Mouse (Mus musculus) stomach, embryonic 15.5 days (tissue): ENCODE measurements around the gene Fbxl20. TPM values are rescaled to one million over a fixed set of nuclear protein-coding genes. Genes with fewer than 3 reads are reported as not detected.

Experiments used
- ATAC-seq: fragments of 200-750 bp; cut with Nextera tagmentation; 2 replicates; pipeline ENCODE4 v1.8.0; 2017; ENCODE audit warnings: low read depth, moderate number of reproducible peaks, moderate TSS enrichment; ENCODE audit not compliant: insufficient read depth, low FRiP score
- H3K27ac ChIP-seq: fragments of 300-500 bp; sonication (generic); 2 replicates; pipeline ENCODE4 v1.5.1; 2015; ENCODE audit warnings: mild to moderate bottlenecking, inconsistent platforms
- H3K27me3 ChIP-seq: fragments of 300-500 bp; sonication (generic); replicated peaks from 2 replicates; pipeline ENCODE4 v1.6.1; 2015; ENCODE audit warnings: inconsistent platforms
- H3K36me3 ChIP-seq: fragments of 300-500 bp; sonication (generic); 2 replicates; pipeline ENCODE4 v1.6.1; 2015; ENCODE audit warnings: inconsistent platforms
- H3K4me1 ChIP-seq: fragments of 300-500 bp; sonication (generic); 2 replicates; pipeline ENCODE4 v1.6.1; 2015; ENCODE audit warnings: inconsistent platforms
- H3K4me2 ChIP-seq: fragments of 300-500 bp; sonication (generic); 2 replicates; pipeline ENCODE4 v1.6.1; 2015; ENCODE audit warnings: mild to moderate bottlenecking, inconsistent platforms
- H3K4me3 ChIP-seq: fragments of 300-500 bp; sonication (generic); replicated peaks from 2 replicates; pipeline ENCODE4 v1.5.1; 2015; ENCODE audit warnings: inconsistent platforms
- H3K9ac ChIP-seq: fragments of 300-500 bp; sonication (generic); 2 replicates; pipeline ENCODE4 v1.6.1; 2015; ENCODE audit warnings: inconsistent platforms
- H3K9me3 ChIP-seq: fragments of 300-500 bp; sonication (generic); 2 replicates; pipeline ENCODE4 v1.6.1; 2016; ENCODE audit warnings: inconsistent platforms
- WGBS: fragments of 180-500 bp; shearing (Covaris S2); methylation state at CpG from one replicate; pipeline ENCODE4 v1.1.7; 2015; 5-methylcytosine and 5-hydroxymethylcytosine counted together
- polyA plus RNA-seq: library from polyadenylated mRNA; unstranded; fragments of >200 nt; fragmentation: Nextera tagmentation; extraction: Ambion mirVana; gene quantifications from 2 replicates; pipeline ENCODE4 v1.2.1, GENCODE M21; 2015

The Fbxl20 gene
- polyA plus RNA-seq, 1 experiment from 2014 or later = 17.3 TPM

GRCm38 (mm10) chr11:98145856-98146255, 4.3 kb downstream of the Fbxl20 start:
- H3K9me3 ChIP-seq = no peaks in the 10 kb centered on the region
- H3K36me3 ChIP-seq = peaks cover 4% of the 10 kb centered on the region; the same call in 1 of the 2 replicates
- no peaks in the 10 kb centered on the region for H3K27me3 ChIP-seq
- peaks cover 5% of the 10 kb centered on the region; the same call in 1 of the 2 replicates for H3K4me1 ChIP-seq
- no peak overlapping the region for H3K9ac ChIP-seq
- H3K4me3 ChIP-seq = no peak overlapping the region
- WGBS = 83% methylated on average over 7 of the region's 7 CpGs
- H3K27ac ChIP-seq = no peak overlapping the region
- no peak overlapping the region for H3K4me2 ChIP-seq
- ATAC-seq = no peak

DNA sequence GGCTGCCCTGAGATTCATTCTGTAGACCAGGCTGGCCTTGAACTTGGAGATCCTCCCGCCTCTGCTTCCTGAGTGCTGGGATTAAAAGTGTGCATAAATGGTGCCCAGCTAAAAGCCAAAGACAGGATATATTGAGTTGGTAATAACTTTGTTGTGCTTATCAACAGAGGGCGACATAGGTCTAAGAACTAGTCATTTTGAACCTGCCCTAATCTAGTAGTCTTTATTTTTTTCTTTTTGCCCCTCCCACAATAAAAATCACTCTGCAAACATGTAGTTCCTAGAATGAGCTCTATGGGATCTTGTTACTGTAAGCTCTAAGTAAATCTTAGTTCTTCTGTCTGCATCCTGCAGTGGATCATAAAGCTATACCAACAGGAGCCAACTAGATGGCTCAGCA, 7.7 kb downstream of the Fbxl20 start:
- peaks cover 4% of the 10 kb centered on the region; the same call in 1 of the 2 replicates for H3K36me3 ChIP-seq
- no peaks in the 10 kb centered on the region for H3K4me1 ChIP-seq
- 91% methylated on average over 2 of the region's 2 CpGs for WGBS
- H3K9ac ChIP-seq = no peak overlapping the region
- no peaks in the 10 kb centered on the region for H3K27me3 ChIP-seq
- no peaks in the 10 kb centered on the region for H3K9me3 ChIP-seq
- ATAC-seq = no peak
- H3K4me3 ChIP-seq = no peak overlapping the region
- H3K27ac ChIP-seq = no peak overlapping the region
- no peak overlapping the region for H3K4me2 ChIP-seq

- Histone ChIP-seq H3K4me2 (no peak overlapping the region), H3K27ac (no peak overlapping the region), H3K9me3 (no peaks in the 10 kb centered on the region), H3K4me3 (no peak overlapping the region), H3K27me3 (no peaks in the 10 kb centered on the region), H3K9ac (no peak overlapping the region), H3K4me1 (no peaks in the 10 kb centered on the region), H3K36me3 (no peaks in the 10 kb centered on the region)
- 76% methylated on average over 7 of the region's 7 CpGs for WGBS
- ATAC-seq = no peak
These were observed 11.3 kb downstream of the Fbxl20 start for GRCm38 (mm10) chr11:98138894-98139293.

DNA sequence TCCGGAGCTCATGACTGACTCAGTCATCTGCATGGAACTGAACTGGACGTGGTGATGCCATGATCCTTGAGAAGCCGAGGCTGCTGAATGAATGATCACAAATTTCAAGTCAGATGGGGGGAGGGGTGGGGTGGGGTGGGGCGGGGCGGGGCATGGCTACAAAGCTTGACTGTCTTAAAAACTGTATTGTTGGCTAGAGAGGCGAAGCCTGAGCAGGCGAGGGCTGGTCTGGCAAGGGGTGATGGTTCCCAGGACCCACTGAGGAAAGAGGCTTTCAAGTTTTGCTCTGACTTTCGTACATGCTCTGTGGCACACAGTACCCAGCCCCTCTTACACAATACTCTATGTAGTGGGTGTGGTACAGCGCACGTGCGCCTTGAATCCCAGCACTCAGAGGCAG, 12.4 kb downstream of the Fbxl20 start:
- Histone ChIP-seq H3K27ac (no peak overlapping the region), H3K9me3 (no peaks in the 10 kb centered on the region), H3K4me1 (no peaks in the 10 kb centered on the region), H3K27me3 (no peaks in the 10 kb centered on the region), H3K4me2 (no peak overlapping the region), H3K4me3 (no peak overlapping the region), H3K36me3 (no peaks in the 10 kb centered on the region), H3K9ac (no peak overlapping the region)
- no peak for ATAC-seq
- 86% methylated on average over 11 of the region's 11 CpGs for WGBS

- H3K4me3 ChIP-seq = no peak overlapping the region
- no peaks in the 10 kb centered on the region for H3K27me3 ChIP-seq
- H3K4me2 ChIP-seq = no peak overlapping the region
- H3K36me3 ChIP-seq = no peaks in the 10 kb centered on the region
- no peaks in the 10 kb centered on the region for H3K9me3 ChIP-seq
- no peak overlapping the region for H3K27ac ChIP-seq
- no peak overlapping the region for H3K9ac ChIP-seq
- ATAC-seq = no peak
- H3K4me1 ChIP-seq = no peaks in the 10 kb centered on the region
- 66% methylated on average over 4 of the region's 4 CpGs for WGBS
These were observed 15.3 kb downstream of the Fbxl20 start for GRCm38 (mm10) chr11:98134951-98135350.

DNA sequence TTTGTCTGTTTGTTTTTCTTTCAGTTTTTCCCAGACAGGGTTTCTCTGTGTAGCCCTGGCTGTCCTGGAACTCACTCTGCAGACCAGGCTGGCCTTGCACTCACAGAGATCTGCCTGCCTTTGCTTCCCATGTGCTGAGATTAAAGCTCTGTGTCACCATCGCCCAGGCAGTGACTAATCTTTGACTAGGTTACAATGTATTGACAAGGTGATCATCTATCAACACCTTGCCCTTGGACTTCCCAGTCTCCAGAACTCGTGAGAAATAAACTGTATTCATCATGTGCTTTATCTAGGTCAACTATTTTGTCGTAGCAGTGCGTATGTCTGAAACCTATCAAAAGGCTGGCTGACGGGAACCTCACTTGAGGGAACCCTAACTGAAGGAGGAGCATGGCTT, 26.8 kb downstream of the Fbxl20 start:
- H3K27ac ChIP-seq = no peak overlapping the region
- no peaks in the 10 kb centered on the region for H3K36me3 ChIP-seq
- H3K4me1 ChIP-seq = no peaks in the 10 kb centered on the region
- no peak for ATAC-seq
- H3K4me3 ChIP-seq = no peak overlapping the region
- WGBS = 80% methylated on average over 5 of the region's 5 CpGs
- no peak overlapping the region for H3K9ac ChIP-seq
- no peaks in the 10 kb centered on the region for H3K27me3 ChIP-seq
- no peak overlapping the region for H3K4me2 ChIP-seq
- H3K9me3 ChIP-seq = no peaks in the 10 kb centered on the region

- Histone ChIP-seq H3K36me3 (no peaks in the 10 kb centered on the region; the same call in 1 of the 2 replicates), H3K27me3 (no peaks in the 10 kb centered on the region), H3K27ac (no peak overlapping the region), H3K4me2 (no peak overlapping the region), H3K4me1 (no peaks in the 10 kb centered on the region), H3K4me3 (no peak overlapping the region), H3K9me3 (no peaks in the 10 kb centered on the region), H3K9ac (no peak overlapping the region)
- 92% methylated on average over 1 of the region's 1 CpGs for WGBS
- no peak for ATAC-seq
These were observed 35.8 kb downstream of the Fbxl20 start for GRCm38 (mm10) chr11:98114363-98114762.

DNA sequence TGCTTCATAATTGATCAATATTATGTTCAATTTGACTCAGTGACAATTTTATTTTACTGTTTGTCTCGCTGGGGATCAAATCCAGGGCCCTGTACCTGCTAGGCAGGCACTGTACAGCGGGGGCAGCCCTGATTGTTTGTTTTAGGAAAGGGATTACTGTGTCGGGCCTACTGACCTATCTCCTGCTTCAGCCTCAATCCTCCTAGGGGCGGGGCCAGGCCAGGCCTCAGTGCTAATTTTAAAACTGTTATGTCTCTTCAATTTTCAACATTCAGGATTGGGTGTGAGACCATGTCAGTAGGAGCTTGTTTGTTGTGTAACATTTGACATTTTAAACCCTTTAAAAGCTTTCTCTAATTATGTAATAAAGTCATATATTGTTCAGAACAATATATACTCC, 36.7 kb downstream of the Fbxl20 start:
- Histone ChIP-seq H3K36me3 (no peaks in the 10 kb centered on the region; the same call in 1 of the 2 replicates), H3K4me3 (no peak overlapping the region), H3K4me1 (no peaks in the 10 kb centered on the region), H3K9me3 (no peaks in the 10 kb centered on the region), H3K9ac (no peak overlapping the region), H3K4me2 (no peak overlapping the region), H3K27ac (no peak overlapping the region), H3K27me3 (no peaks in the 10 kb centered on the region)
- ATAC-seq = no peak
- 57% methylated on average over 4 of the region's 4 CpGs for WGBS

DNA sequence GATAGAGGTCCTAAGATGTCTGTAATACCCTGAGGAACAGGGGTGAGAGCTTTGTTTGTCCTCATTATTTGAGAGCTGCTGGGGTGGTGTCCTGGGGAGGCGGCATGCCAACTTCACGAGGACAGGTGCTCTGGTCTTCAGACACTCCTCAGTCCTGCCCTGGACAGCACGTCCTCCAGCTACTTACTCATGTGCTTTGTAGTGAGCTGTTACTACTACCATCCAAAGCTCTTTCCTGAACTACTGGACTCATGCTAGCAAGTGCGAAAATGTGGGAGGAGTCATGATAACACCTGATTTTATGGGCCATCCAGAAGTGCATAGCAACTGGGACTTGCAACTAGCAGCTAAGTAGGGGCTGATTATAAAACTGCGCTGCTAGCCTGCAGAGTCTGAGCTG, 40.5 kb downstream of the Fbxl20 start:
- Histone ChIP-seq H3K36me3 (peaks cover 8% of the 10 kb centered on the region), H3K4me1 (no peaks in the 10 kb centered on the region), H3K4me3 (no peak overlapping the region), H3K4me2 (no peak overlapping the region), H3K27ac (no peak overlapping the region), H3K9me3 (no peaks in the 10 kb centered on the region), H3K27me3 (no peaks in the 10 kb centered on the region), H3K9ac (no peak overlapping the region)
- 85% methylated on average over 5 of the region's 5 CpGs for WGBS
- no peak for ATAC-seq

DNA sequence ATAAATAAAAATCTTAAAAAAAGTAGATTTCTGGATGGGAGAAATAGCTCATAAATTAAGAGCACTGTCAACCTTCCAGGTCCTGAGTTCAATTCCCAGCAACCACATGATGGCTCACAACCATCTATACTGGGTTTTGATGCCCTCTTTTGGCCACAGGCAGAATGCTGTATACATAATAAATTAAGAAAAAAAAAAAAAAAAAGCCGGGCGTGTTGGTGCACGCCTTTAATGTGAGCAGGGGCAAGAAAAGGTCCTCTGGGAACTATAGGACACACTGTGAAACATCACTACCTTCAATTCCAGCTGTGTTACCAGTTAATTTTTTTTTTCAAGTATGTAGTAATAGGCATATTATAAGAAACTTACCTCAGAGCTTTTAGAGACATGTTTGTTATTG, 48.9 kb downstream of the Fbxl20 start:
- Histone ChIP-seq H3K27me3 (no peaks in the 10 kb centered on the region), H3K27ac (no peak overlapping the region), H3K9me3 (no peaks in the 10 kb centered on the region), H3K4me2 (no peak overlapping the region), H3K4me3 (no peak overlapping the region), H3K4me1 (no peaks in the 10 kb centered on the region), H3K9ac (no peak overlapping the region), H3K36me3 (peaks cover 8% of the 10 kb centered on the region)
- WGBS = 88% methylated on average over 3 of the region's 3 CpGs
- ATAC-seq = no peak

DNA sequence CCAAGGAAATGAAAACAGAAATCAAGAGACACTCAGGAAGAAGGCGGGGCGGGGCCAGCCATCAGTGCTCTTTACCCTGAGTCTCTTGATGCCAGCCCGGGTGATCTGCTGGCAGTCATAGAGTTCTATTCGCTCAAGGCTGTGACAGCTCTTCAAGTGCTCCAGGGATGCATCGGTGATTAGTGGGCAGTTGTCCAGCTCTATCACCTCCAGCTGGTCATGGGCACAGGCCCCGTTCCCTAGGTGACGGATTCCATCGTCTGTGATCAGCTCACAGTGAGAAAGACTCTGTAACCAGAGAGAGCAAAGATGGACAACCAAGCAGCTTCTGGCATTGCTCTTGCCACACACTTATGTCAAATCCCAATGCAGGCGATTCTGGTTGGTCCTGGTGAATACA, 59.6 kb downstream of the Fbxl20 start:
- Histone ChIP-seq H3K27ac (no peak overlapping the region), H3K27me3 (no peaks in the 10 kb centered on the region), H3K36me3 (peaks cover 14% of the 10 kb centered on the region), H3K4me1 (no peaks in the 10 kb centered on the region), H3K4me3 (no peak overlapping the region), H3K9me3 (no peaks in the 10 kb centered on the region), H3K4me2 (no peak overlapping the region), H3K9ac (no peak overlapping the region)
- no peak for ATAC-seq
- WGBS = 92% methylated on average over 9 of the region's 9 CpGs

DNA sequence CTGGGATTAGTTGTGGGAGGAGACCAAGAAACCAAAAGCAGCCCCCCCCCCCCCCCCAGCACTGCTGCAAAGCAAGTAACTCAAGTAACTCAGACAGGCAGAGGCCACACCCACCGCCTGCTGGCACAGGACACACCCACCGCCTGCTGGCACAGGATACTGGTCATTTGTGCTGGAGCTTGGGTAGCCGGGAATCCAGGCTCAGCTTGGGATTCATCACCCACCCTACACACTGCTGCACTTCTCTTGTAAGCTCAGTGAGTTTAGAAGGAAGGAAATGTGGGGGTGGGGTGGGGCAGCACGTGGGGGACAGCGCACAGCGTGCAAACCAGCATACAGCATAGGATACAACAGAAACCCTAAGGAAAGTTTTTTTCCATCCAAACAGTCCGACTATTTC, 62.0 kb downstream of the Fbxl20 start:
- no peak overlapping the region for H3K4me3 ChIP-seq
- H3K4me2 ChIP-seq = no peak overlapping the region
- peaks cover 14% of the 10 kb centered on the region for H3K36me3 ChIP-seq
- no peaks in the 10 kb centered on the region for H3K4me1 ChIP-seq
- peak; percentile 63; the same call in 1 of the 2 replicates for ATAC-seq
- 33% methylated on average over 6 of the region's 7 CpGs for WGBS
- no peak overlapping the region for H3K27ac ChIP-seq
- no peaks in the 10 kb centered on the region for H3K27me3 ChIP-seq
- H3K9me3 ChIP-seq = no peaks in the 10 kb centered on the region
- H3K9ac ChIP-seq = no peak overlapping the region

- Histone ChIP-seq H3K4me2 (no peak overlapping the region), H3K4me1 (no peaks in the 10 kb centered on the region), H3K9me3 (no peaks in the 10 kb centered on the region), H3K27me3 (no peaks in the 10 kb centered on the region), H3K4me3 (no peak overlapping the region), H3K9ac (no peak overlapping the region), H3K36me3 (peaks cover 8% of the 10 kb centered on the region), H3K27ac (no peak overlapping the region)
- WGBS = 76% methylated on average over 7 of the region's 7 CpGs
- ATAC-seq = no peak
These were observed 63.6 kb downstream of the Fbxl20 start for GRCm38 (mm10) chr11:98086574-98086973.
